Mouse (Mus musculus): ENCODE data around the gene Cplane1.

The Cplane1 gene

DNA sequence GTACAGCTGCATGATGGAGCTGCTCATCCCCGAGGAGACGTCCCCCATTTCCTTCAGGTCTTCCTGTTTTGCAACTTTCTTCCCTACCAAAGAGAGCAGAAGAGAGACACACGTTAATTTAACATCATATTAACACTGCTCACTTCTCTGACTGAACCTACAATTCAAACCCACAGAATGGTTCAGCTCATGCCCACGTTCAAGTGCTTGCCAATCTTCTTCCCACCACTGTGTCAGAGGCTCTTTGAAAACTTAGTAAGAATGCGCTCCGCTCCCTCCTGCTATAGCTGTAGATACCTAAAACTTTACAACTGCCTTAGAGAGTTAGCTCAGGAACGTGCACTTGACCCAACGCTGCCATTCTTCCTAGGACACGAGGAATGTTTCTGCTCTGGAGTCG lies 134.0 kb downstream of the Cplane1 start:
- no peak for DNase-seq

DNA sequence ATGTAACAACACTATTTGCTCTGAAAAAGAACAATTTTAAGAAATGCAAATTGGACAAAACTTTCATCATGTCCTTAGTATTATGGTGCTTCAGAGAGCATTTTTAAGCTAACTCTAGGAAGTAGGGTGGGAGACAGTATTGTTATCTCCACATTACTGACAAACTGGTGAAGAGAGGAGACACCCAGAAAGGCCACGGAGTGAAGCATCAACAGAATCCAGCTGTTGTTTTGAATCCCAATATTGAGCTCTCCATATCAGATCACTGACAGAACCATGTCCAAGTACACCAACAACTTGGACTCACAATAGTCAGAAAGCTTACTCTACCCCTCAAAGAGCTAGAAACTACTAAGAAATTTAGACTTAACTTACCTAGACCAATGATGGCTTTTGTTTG lies 136.6 kb downstream of the Cplane1 start:
- DNase-seq, result no peak

DNA sequence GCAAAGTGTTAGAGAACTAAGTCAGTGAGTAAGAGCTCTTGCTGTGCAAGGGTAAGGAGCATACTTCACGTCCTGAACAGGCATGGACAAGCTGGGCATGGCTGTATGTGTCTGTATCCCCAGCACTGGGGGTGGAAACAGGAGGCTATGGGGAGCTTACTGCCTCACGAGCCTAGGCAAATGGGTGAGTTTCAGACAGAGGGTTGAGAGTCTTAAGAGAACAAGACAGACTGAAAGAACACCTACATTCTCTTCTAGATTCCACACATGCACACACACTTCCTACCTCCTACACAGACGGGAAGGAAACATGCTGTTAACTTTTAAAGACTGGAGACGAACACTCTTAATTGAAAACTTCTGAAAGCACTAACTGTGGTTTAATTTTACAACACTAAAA lies 148.5 kb downstream of the Cplane1 start:
- no peak for DNase-seq

DNA sequence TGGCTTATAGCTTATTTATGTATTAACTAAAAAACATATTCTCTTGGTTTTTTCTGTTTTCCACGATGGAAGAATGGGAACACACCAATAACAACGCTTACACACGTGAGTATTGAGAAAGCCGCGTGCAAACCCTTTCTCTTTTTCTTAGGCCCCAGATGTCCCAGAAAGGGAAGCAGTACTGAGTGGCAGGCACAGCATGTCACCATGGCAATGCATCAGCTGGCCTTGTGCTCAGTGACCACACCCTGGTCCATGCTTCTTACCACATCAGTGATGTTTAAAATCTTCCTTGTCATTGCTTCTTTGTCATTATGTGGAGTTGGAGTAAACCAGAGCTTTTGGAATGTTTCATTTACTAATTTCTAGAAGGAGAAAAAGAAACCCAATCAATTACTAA lies 150.3 kb downstream of the Cplane1 start:
- DNase-seq, result no peak

Data from kidney, adult 11 months (tissue).